Mouse (Mus musculus) ES-Bruce4 (cell line): ENCODE results near the gene 6430571L13Rik.

Experiments used
- CTCF ChIP-seq: IDR thresholded peaks from one replicate; pipeline ENCODE4 v1.8.1; 2011; ENCODE audit warnings: low read depth, low read length
- POLR2A ChIP-seq: IDR thresholded peaks from one replicate; pipeline ENCODE4 v1.8.1; 2011; ENCODE audit warnings: low read length; ENCODE audit not compliant: insufficient read depth

GRCm38 (mm10) chr9:107374623-107375022, 34.2 kb downstream of the 6430571L13Rik start:
- TF ChIP-seq CTCF (peak; percentile 94), POLR2A (no peak)
